Mouse (Mus musculus): Measurements from ENCODE around the gene Sh3pxd2b.

DNA sequence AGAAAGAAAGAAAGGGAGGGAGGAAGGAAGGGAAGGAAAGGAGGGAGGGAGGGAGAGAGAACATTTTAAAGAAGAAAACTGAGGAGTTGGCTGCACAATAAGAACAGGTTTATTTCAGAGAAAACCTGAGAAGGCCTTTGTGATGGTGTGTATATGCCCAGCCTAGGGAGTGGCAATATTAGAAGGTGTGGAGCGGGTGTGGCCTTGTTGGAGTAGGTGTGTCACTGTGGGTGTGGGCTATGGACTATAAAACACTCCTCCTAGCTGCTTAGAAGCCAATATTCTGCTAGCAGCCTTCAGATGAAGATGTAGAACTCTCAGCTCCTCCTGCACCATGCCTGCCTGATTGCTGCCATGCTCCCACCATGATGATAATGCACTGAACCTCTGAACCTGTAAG lies 4.3 kb upstream of the Sh3pxd2b start:
- TF ChIP-seq CTCF (IDR thresholded peaks at IDR 0.05; ENCODE audit: borderline replicate concordance, extremely low read depth, insufficient read depth, insufficient read length) (no peak), POLR2A (IDR thresholded peaks at IDR 0.05; ENCODE audit: borderline replicate concordance, extremely low read depth, insufficient read depth, insufficient read length, poor library complexity, severe bottlenecking) (no peak)
